Mouse (Mus musculus) neutrophil, adult 59 days (primary cell): ENCODE data around the gene Dazap2. TPM values are rescaled to one million over a fixed set of nuclear protein-coding genes. Genes with fewer than 3 reads are reported as not detected.

ENCODE experiments used
- total RNA-seq, 2 experiments: library from RNA; stranded (reverse); gene quantifications; 1 replicate in 1 of 2; 2 replicates in 1 of 2; pipeline ENCODE4 v1.2.4; 2023

Dazap2 gene
- 100 to 1,000 TPM; 470 to 493 TPM for total RNA-seq

GRCm38 (mm10) chr15:100614996-100615824, at the start of gene Dazap2:
Gene Dazap2, plus strand, starts transcription at chr15:100615349.

GRCm38 (mm10) chr15:100599276-100600046, 15.7 kb upstream of the Dazap2 start, which contains the start of gene Pou6f1:
Gene Pou6f1, minus strand, starts transcription at chr15:100599984.

GRCm38 (mm10) chr15:100636700-100637501, 21.8 kb downstream of the Dazap2 start, which contains the start of gene Smagp:
Gene Smagp, minus strand, starts transcription at chr15:100636940.

GRCm38 (mm10) chr15:100669337-100669736, 54.2 kb downstream of the Dazap2 start, which contains the start of gene Bin2:
Gene Bin2, minus strand, starts transcription at chr15:100669553.

Other genes with a start within 250 kb of the Dazap2 start
- gene Gm5475, start 193.2 kb upstream of the Dazap2 start, total RNA-seq: not detected
- 10 to 100 TPM in 1 of 2 experiments, 1 to 10 TPM in 1; 7.0 to 15.2 TPM for gene Slc11a2, start 190.3 kb upstream of the Dazap2 start, total RNA-seq
- 10 to 100 TPM; 12.0 to 13.5 TPM for gene Letmd1, start 146.3 kb upstream of the Dazap2 start, total RNA-seq
- gene Csrnp2, start 119.9 kb upstream of the Dazap2 start, total RNA-seq: 1 to 10 TPM in 1 of 2 experiments, under 1 TPM in 1; 0.51 to 1.2 TPM
- 1 to 10 TPM; 2.3 to 2.8 TPM for gene Tfcp2, start 63.3 kb upstream of the Dazap2 start, total RNA-seq
- gene Pou6f1, start 15.4 kb upstream of the Dazap2 start, total RNA-seq: 1 to 10 TPM; 1.0 to 1.3 TPM
- gene Smagp, start 21.6 kb downstream of the Dazap2 start, total RNA-seq: 1 to 10 TPM; 1.9 to 4.2 TPM
- 100 to 1,000 TPM; 263 to 266 TPM for gene Bin2, start 54.2 kb downstream of the Dazap2 start, total RNA-seq
- gene Cela1, start 72.6 kb downstream of the Dazap2 start, total RNA-seq: 1 to 10 TPM; 1.2 to 2.3 TPM
- gene Galnt6, start 114.0 kb downstream of the Dazap2 start, total RNA-seq: 1 to 10 TPM; 6.1 to 6.2 TPM
- 1 to 10 TPM in 1 of 2 experiments, under 1 TPM in 1; 0.93 to 1.3 TPM for gene Slc4a8, start 146.4 kb downstream of the Dazap2 start, total RNA-seq